Mouse (Mus musculus) CH12.LX (cell line): ENCODE results near the gene Naaladl1. TPM values are rescaled to one million over a fixed set of nuclear protein-coding genes. Genes with fewer than 3 reads are reported as not detected.

Experiments
- DNase-seq: peaks from one replicate; pipeline ENCODE4 v3.0.0-alpha.2; 2013; ENCODE audit errors: extremely low read depth
- H3K27ac ChIP-seq: 2 replicates; pipeline ENCODE4 v1.5.1; 2012; ENCODE audit warnings: low read depth, mild to moderate bottlenecking, control low read depth, moderate library complexity; ENCODE audit not compliant: insufficient read depth
- H3K27me3 ChIP-seq: replicated peaks from 2 replicates; pipeline ENCODE3; 2012; ENCODE audit warnings: inconsistent platforms
- H3K36me3 ChIP-seq, 2 experiments: replicated peaks in 1 of 2; 2 replicates each; pipeline versions ENCODE3 to v1.6.1; 2012; ENCODE audit warnings: inconsistent platforms in 1 of 2, low read length in 1 of 2, mild to moderate bottlenecking in 1 of 2, mixed read lengths in 1 of 2, moderate library complexity in 1 of 2; ENCODE audit not compliant: control insufficient read depth in 1 of 2, insufficient read depth in 1 of 2
- H3K4me1 ChIP-seq, 2 experiments: 2 replicates each; pipeline ENCODE4 v1.6.1; 2012; ENCODE audit warnings: inconsistent platforms in 1 of 2, moderate library complexity in 1 of 2; ENCODE audit not compliant: insufficient read depth in 2 of 2, control insufficient read depth in 1 of 2
- H3K4me2 ChIP-seq: 2 replicates; pipeline ENCODE4 v1.6.1; 2012; ENCODE audit warnings: low read depth, mild to moderate bottlenecking, control low read depth; ENCODE audit not compliant: poor library complexity, insufficient read depth, severe bottlenecking
- H3K4me3 ChIP-seq, 3 experiments: fragments of 150-350 bp in 1 of 3; sonication (generic) in 1 of 3; replicated peaks in 1 of 3; 2 replicates each; pipeline versions ENCODE3 to v1.5.1; 2011 to 2012; ENCODE audit warnings: low read depth in 2 of 3, low read length in 2 of 3, mild to moderate bottlenecking in 2 of 3, moderate library complexity in 2 of 3, control low read depth in 1 of 3, improper control_type of control experiment in 1 of 3, inconsistent platforms in 1 of 3, mixed read lengths in 1 of 3; ENCODE audit not compliant: poor library complexity in 1 of 3
- H3K79me2 ChIP-seq: replicated peaks from 2 replicates; pipeline ENCODE4 v1.6.1; 2012; ENCODE audit warnings: mild to moderate bottlenecking, moderate library complexity; ENCODE audit not compliant: control insufficient read depth, poor library complexity, insufficient read depth, severe bottlenecking; ENCODE audit errors: extremely low read depth
- H3K9ac ChIP-seq: 2 replicates; pipeline ENCODE4 v1.6.1; 2012; ENCODE audit warnings: low read depth, mild to moderate bottlenecking, control low read depth, moderate library complexity; ENCODE audit not compliant: insufficient read depth
- H3K9me3 ChIP-seq: replicated peaks from 2 replicates; pipeline ENCODE3; 2012; ENCODE audit warnings: low read length, inconsistent platforms, mixed read lengths
- CHD1 ChIP-seq: IDR thresholded peaks from 2 replicates; pipeline ENCODE4 v1.6.1; 2012; ENCODE audit warnings: low read depth, low read length, improper control_type of control experiment, inconsistent platforms
- ELF1 ChIP-seq: IDR thresholded peaks from 2 replicates; pipeline ENCODE4 v1.6.1; 2014; ENCODE audit warnings: low read depth, mild to moderate bottlenecking, inconsistent platforms, low read length, improper control_type of control experiment
- ETS1 ChIP-seq: conservative IDR thresholded peaks from 2 replicates; pipeline ENCODE4 v1.6.1; 2012; ENCODE audit warnings: low read depth, mild to moderate bottlenecking, inconsistent platforms, low read length, improper control_type of control experiment, moderate library complexity
- GABPA ChIP-seq: IDR thresholded peaks from 2 replicates; pipeline ENCODE4 v1.6.1; 2012; ENCODE audit warnings: low read depth, low read length, improper control_type of control experiment, inconsistent platforms; ENCODE audit not compliant: insufficient replicate concordance
- HCFC1 ChIP-seq: IDR thresholded peaks from 2 replicates; pipeline ENCODE4 v1.6.1; 2012; ENCODE audit warnings: low read depth, mild to moderate bottlenecking, inconsistent platforms, low read length, improper control_type of control experiment
- IRF4 ChIP-seq: IDR thresholded peaks from 2 replicates; pipeline ENCODE4 v1.6.1; 2014; ENCODE audit warnings: low read depth, mild to moderate bottlenecking, inconsistent platforms, low read length, improper control_type of control experiment
- JUN ChIP-seq: IDR thresholded peaks from 2 replicates; pipeline ENCODE4 v1.6.1; 2011; ENCODE audit warnings: low read depth, mild to moderate bottlenecking, low read length, improper control_type of control experiment, moderate library complexity; ENCODE audit not compliant: insufficient read depth
- JUND ChIP-seq: conservative IDR thresholded peaks from 2 replicates; pipeline ENCODE4 v1.6.1; 2011; ENCODE audit warnings: low read depth, low read length, improper control_type of control experiment
- KAT2A ChIP-seq: IDR thresholded peaks from 2 replicates; pipeline ENCODE4 v1.6.1; 2012; ENCODE audit warnings: low read length, improper control_type of control experiment, inconsistent platforms; ENCODE audit not compliant: insufficient replicate concordance
- MAFK ChIP-seq: IDR thresholded peaks from 2 replicates; pipeline ENCODE4 v1.6.1; 2011; ENCODE audit warnings: low read length, improper control_type of control experiment; ENCODE audit not compliant: insufficient replicate concordance
- MAX ChIP-seq: IDR thresholded peaks from 2 replicates; pipeline ENCODE4 v1.6.1; 2011; ENCODE audit warnings: low read length, improper control_type of control experiment
- MAZ ChIP-seq: IDR thresholded peaks from 2 replicates; pipeline ENCODE4 v1.6.1; 2012; ENCODE audit warnings: low read depth, mild to moderate bottlenecking, inconsistent platforms, low read length, improper control_type of control experiment, moderate library complexity
- MEF2A ChIP-seq: IDR thresholded peaks from 2 replicates; pipeline ENCODE4 v1.6.1; 2014; ENCODE audit warnings: low read depth, mild to moderate bottlenecking, inconsistent platforms, low read length, improper control_type of control experiment, borderline replicate concordance
- MXI1 ChIP-seq: IDR thresholded peaks from 2 replicates; pipeline ENCODE4 v1.6.1; 2011; ENCODE audit warnings: mild to moderate bottlenecking, low read depth, low read length, improper control_type of control experiment
- NELFE ChIP-seq: IDR thresholded peaks from 2 replicates; pipeline ENCODE4 v1.6.1; 2011; ENCODE audit warnings: low read depth, low read length, improper control_type of control experiment
- PAX5 ChIP-seq: IDR thresholded peaks from 2 replicates; pipeline ENCODE4 v1.6.1; 2012; ENCODE audit warnings: low read length, inconsistent platforms, mixed read lengths
- POLR2AphosphoS2 ChIP-seq: IDR thresholded peaks from 2 replicates; pipeline ENCODE4 v1.6.1; 2011; ENCODE audit warnings: low read depth, low read length, improper control_type of control experiment
- RCOR1 ChIP-seq: conservative IDR thresholded peaks from 2 replicates; pipeline ENCODE4 v1.6.1; 2012; ENCODE audit warnings: low read depth, mild to moderate bottlenecking, inconsistent platforms, low read length, improper control_type of control experiment
- SMC3 ChIP-seq: IDR thresholded peaks from 2 replicates; pipeline ENCODE4 v1.6.1; 2011; ENCODE audit warnings: low read depth, low read length, improper control_type of control experiment
- TCF12 ChIP-seq: IDR thresholded peaks from 2 replicates; pipeline ENCODE4 v1.6.1; 2014; ENCODE audit warnings: low read depth, mild to moderate bottlenecking, inconsistent platforms, low read length, improper control_type of control experiment
- UBTF ChIP-seq: IDR thresholded peaks from 2 replicates; pipeline ENCODE4 v1.6.1; 2012; ENCODE audit warnings: low read depth, mild to moderate bottlenecking, inconsistent platforms, low read length, improper control_type of control experiment, moderate library complexity
- USF1 ChIP-seq: IDR thresholded peaks from 2 replicates; pipeline ENCODE4 v1.6.1; 2014; ENCODE audit warnings: low read depth, mild to moderate bottlenecking, inconsistent platforms, low read length, improper control_type of control experiment
- ZKSCAN1 ChIP-seq: IDR thresholded peaks from 2 replicates; pipeline ENCODE4 v1.6.1; 2012; ENCODE audit warnings: low read depth, inconsistent platforms, low read length, improper control_type of control experiment, borderline replicate concordance
- ZNF384 ChIP-seq: IDR thresholded peaks from 2 replicates; pipeline ENCODE4 v1.6.1; 2012; ENCODE audit warnings: low read depth, low read length, improper control_type of control experiment, inconsistent platforms
- dilution Hi-C: fragments of 300-500 bp; cut with MboI; formaldehyde crosslinking; loops from 2 replicates; pipeline ENCODE4 v1.14.3; 2020; ENCODE audit warnings: low sequenced_read_pairs; ENCODE audit not compliant: extremely low pct_unique_long_range_greater_than_20kb, extremely low pct_ligation_motif_present
- in situ Hi-C: fragments of 300-500 bp; cut with MboI; formaldehyde crosslinking; loops from 3 replicates; pipeline ENCODE4 v1.14.3; 2019; ENCODE audit warnings: low sequenced_read_pairs, low pct_ligation_motif_present, low pct_unique_long_range_greater_than_20kb, mixed read lengths
- polyA plus RNA-seq: library from polyadenylated mRNA; unstranded; fragments of >175 nt; gene quantifications from 2 replicates; pipeline ENCODE4 v1.2.1, GENCODE M21; 2012; ENCODE audit warnings: low read depth; ENCODE audit not compliant: insufficient read length
- total RNA-seq, 2 experiments: library from RNA; depleted of rRNA; stranded (reverse); fragments of 300-350 nt in 1 of 2; fragments of >200 nt in 1 of 2; gene quantifications; 2 replicates each; pipeline ENCODE4 v1.2.3; 2012 to 2014

The Naaladl1 gene
- total and polyA plus RNA-seq, 3 experiments = 0.24 to 1.9 (median 0.34) TPM

DNA sequence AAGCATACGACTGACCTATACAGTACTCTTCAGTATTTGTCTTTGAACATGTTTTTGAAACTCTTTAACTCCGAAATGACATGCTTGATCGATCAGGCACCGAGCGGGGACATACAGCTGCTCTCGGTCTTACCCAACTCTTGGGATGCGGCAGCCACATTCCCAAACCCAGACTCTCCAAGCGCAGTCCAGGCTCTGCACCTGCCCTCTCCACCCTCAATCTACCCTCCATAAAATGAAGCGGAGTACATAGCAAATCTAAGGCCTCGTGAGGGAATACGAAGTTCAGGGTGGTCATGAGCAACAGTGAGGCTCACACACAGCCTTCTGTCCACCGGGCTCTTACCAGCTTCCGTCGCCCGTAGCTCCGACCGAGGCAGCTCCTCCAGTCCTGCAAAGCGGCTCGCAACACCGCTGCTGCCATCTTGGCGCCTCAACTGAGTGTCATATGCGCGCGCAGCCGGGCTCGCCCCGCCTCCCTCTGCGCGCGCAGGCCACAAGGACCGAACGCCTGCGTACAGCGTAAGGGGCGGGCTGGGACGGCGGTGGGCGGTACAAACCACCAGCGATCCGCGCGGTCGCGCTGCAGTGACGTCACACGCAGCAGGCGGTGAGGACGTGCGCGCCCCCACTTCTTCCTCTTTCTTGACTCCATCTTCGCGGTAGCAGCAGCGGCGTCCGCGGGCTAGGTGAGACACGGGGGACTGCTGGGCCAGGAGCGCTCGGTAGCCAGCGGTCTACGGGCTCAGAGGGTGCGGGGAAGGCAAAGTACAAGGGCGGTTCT lies 48.1 kb upstream of the Naaladl1 start, which contains the start of the genes Mrpl49 and Fau (continued):
- TF ChIP-seq ZNF384 (no peak), TCF12 (peak; percentile 96), RCOR1 (no peak), MAZ (0 out of 2 replicates have a peak, but pooled peaks have one; percentile 50), ZKSCAN1 (no peak), IRF4 (peak; percentile 42; the same call in 1 of the 2 replicates), KAT2A (peak; percentile 84; the same call in 1 of the 2 replicates), MXI1 (peak; percentile 84), HCFC1 (peak; percentile 93)

DNA sequence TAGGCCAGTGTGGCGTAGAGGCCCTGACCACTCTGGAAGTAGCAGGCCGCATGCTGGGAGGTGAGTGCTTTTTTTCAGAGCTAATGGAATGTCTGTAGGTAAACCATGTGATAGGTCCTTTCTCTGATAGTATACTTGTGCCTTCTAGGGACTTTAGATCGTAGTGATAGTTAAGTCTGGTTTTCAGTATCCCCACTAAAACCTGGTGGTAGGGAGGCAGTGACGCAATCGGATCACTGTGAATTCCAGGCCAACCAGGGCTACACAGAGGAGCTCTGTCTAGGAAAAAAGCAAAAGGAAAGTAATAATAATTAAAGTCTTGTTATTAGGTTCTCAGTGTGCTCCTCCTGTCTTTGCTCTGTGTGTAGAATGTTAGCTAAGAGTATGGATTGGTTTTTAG lies 47.1 kb upstream of the Naaladl1 start:
- dilution Hi-C loops (no loop called here), in situ Hi-C loops (no loop called here)
- TF ChIP-seq ETS1 = no peak
- no peak for TF ChIP-seq TCF12
- no peak for TF ChIP-seq USF1
- TF ChIP-seq PAX5 = no peak
- no peak for TF ChIP-seq SMC3
- no peak for TF ChIP-seq POLR2AphosphoS2
- no peak for TF ChIP-seq UBTF
- no peak for TF ChIP-seq JUN
- no peak for TF ChIP-seq RCOR1
- no peak for TF ChIP-seq MEF2A
- TF ChIP-seq MAFK = no peak
- TF ChIP-seq CHD1 = no peak
- TF ChIP-seq JUND = no peak
- TF ChIP-seq MAX = no peak
- TF ChIP-seq IRF4 = no peak
- TF ChIP-seq GABPA = no peak
- TF ChIP-seq NELFE = no peak
- no peak for TF ChIP-seq ZKSCAN1
- TF ChIP-seq ELF1 = no peak
- Histone ChIP-seq H3K4me1 (peaks cover 11 to 55% of the 10 kb centered on the region in 2 experiments), H3K36me3 (peaks cover 37 to 51% of the 10 kb centered on the region in 2 experiments), H3K79me2 (peaks cover 55% of the 10 kb centered on the region), H3K27ac (peak overlapping the region; percentile 26), H3K9ac (peak overlapping the region; percentile 73), H3K4me2 (peak overlapping the region; percentile 77), H3K4me3 (peak overlapping the region; percentile 73 to 97 (median 95)), H3K27me3 (no peaks in the 10 kb centered on the region), H3K9me3 (no peaks in the 10 kb centered on the region)
- DNase-seq = no peak
